Mouse (Mus musculus) layer of hippocampus, adult 9-11 months (tissue): ENCODE data around the gene Bglap3.

ENCODE experiments used
- DNase-seq: peaks from one replicate; pipeline ENCODE4 v3.0.0; 2022

Bglap3 gene

GRCm38 (mm10) chr3:88334029-88334658 lies 38.4 kb downstream of the Bglap3 start:
- DNase-seq: no peak

DNA sequence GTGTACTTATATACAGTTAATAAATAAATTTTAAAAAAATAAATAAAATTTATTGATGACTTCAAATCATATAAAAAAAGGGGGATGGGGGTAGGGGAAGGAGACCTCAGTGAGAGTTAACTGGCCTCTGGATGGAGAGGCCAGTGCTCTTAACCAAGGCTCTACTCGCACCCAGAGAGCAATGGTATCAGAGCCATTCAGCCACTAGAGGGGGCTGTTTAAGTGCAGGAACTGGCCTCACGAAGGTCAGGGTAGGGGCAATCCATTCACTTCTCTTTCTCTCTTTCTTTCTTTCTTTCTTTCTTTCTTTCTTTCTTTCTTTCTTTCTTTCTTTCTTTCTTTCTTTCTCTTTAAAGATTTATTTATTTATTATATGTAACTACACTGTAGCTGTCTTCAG lies 41.3 kb downstream of the Bglap3 start:
- DNase-seq: no peak

DNA sequence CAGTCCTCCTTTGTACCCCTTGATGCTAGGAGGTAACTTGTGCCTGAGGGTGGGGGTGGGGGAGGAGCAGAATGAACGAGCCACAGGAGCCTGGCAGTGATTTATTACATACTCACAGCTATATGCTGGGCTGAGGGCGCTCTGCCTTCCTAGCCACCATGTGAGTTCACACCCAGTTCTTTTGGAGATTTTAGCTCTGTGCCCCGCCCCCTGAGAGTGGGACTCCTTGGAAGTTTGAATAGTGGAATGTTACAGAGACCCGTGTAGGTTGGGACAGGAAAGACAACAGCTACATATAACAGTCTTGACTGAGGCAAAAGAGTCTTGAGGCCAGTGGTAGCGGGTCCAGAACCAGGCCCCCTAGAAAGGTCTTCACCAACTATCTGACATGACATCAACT lies 43.6 kb downstream of the Bglap3 start:
- no peak for DNase-seq

DNA sequence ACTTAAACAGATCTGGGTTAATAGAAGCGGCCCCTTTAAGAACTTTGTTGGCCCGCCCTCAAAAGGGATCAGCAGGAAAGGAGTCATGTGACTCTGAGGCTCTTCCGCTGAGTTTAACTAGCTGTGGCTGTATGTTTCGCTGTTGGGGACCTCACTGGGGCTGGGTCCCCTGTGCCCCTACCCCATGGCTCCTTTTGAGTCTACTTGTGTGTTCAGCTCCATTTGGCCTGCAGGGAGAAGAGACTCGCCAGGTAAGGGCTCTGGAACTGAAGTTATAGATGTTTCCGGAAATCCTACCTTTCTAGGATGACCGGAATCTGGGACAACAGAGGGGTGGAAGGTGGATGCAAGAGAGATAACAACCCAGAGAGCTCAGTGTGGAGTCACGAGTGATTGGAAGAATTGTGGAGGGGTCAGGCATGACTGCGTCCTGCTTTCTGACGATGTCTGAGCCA lies 47.6 kb downstream of the Bglap3 start, which contains the start of gene Glmp:
Gene Glmp (plus strand): TSS at position 73 of the 455 bp plus-strand sequence.
- DNase-seq: peak; percentile 59
